ENCODE assay signal across 26 mouse cellular contexts in the genomic region with DNA sequence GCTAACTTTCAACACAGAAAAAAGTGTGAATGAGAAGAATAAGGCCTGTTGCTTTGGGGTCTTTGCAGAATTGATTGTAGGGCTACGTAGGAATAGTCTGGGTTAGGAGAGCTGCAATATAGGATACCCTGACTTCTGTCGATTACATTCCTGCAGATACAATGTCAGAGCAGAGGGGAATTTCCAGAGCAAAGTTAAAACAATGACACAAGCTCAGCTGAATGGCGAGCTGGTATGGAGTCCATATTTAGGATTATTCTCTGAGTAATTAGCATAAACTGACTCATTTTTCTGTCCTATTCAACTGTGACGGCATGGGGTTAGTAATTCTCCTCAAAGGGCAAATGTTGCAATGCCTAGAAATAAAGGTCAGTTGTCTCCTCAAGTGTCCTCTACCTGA. TPM values are rescaled to one million over a fixed set of nuclear protein-coding genes. Genes with fewer than 3 reads are reported as not detected.
DNase-seq lines count a peak whose midpoint lies in the region; ATAC-seq and TF ChIP-seq lines count a peak whose summit lies in the region.
"Had no signal": no experiment of that assay in that cellular context is flagged by ENCODE, and none has a peak within 500 bp of the region (broad histone marks: within the 10 kb centered on the region; RNA-seq: fewer than 3 reads in every experiment).

No protein-coding gene starts in this region.

- no peak overlapping the region for H3K27ac ChIP-seq in liver, adult 2 months (replicated peaks; ENCODE audit: insufficient read depth, low read depth, low read length)
- H3K27ac ChIP-seq in liver, postnatal 0 days (ENCODE audit: low read depth): no peak overlapping the region
- peak overlapping the region; percentile 91; the same call in 1 of the 2 replicates for H3K27ac ChIP-seq in embryonic fibroblast, embryonic 13.5 days (ENCODE audit: insufficient read depth, low read length)
- no peak overlapping the region for H3K27ac ChIP-seq in kidney, embryonic 14.5 days (ENCODE audit: low read depth, low read length)
- H3K27ac ChIP-seq: embryonic facial prominence, embryonic 10.5 days; embryonic facial prominence, embryonic 12.5 days; forebrain, embryonic 13.5 days; forebrain, embryonic 15.5 days had no signal

- no peaks in the 10 kb centered on the region for H3K27me3 ChIP-seq in liver, adult 2 months (ENCODE audit: control insufficient read depth, insufficient read depth, low read length)
- H3K27me3 ChIP-seq in liver, postnatal 0 days (ENCODE audit: insufficient read depth, low read length): no peaks in the 10 kb centered on the region
- no peaks in the 10 kb centered on the region for H3K27me3 ChIP-seq in kidney, embryonic 14.5 days (ENCODE audit: control insufficient read depth, insufficient read depth, low read length)
- H3K27me3 ChIP-seq: embryonic facial prominence, embryonic 12.5 days; forebrain, embryonic 13.5 days; forebrain, embryonic 15.5 days had no signal

- no peak for ATAC-seq in liver, postnatal 0 days
- ATAC-seq in kidney, embryonic 14.5 days (ENCODE audit: low FRiP score, low TSS enrichment): no peak
- ATAC-seq: activated CD4-positive, CD25-positive, alpha-beta regulatory T cell, adult 4 months; forebrain, embryonic 13.5 days; forebrain, embryonic 15.5 days; forebrain, postnatal 0 days had no signal

- H3K4me2 ChIP-seq in liver, postnatal 0 days (ENCODE audit: low read depth, low read length): no peak overlapping the region
- H3K4me2 ChIP-seq in kidney, embryonic 14.5 days (replicated peaks; ENCODE audit: low read depth, low read length): no peak overlapping the region
- H3K4me2 ChIP-seq: embryonic facial prominence, embryonic 12.5 days; forebrain, embryonic 13.5 days; forebrain, embryonic 15.5 days had no signal

- no peak for TF ChIP-seq CTCF in liver, adult 2 months (IDR thresholded peaks at IDR 0.05; ENCODE audit: low read depth, low read length)
- no peak for TF ChIP-seq CTCF in liver, postnatal 0 days (IDR thresholded peaks at IDR 0.05; ENCODE audit: low read depth)
- no peak for TF ChIP-seq CTCF in embryonic fibroblast, embryonic 13.5 days (IDR thresholded peaks at IDR 0.05; ENCODE audit: borderline replicate concordance, insufficient read depth, low read length)

- DNase-seq in liver, adult 2 months (ENCODE audit: extremely low read depth, low read depth, low spot score): peak; percentile 44
- no peak for DNase-seq in liver, postnatal 0 days
- peak; percentile 61 for DNase-seq in Muller cell, postnatal 12 days (ENCODE audit: inconsistent ontology term)
- no peak for DNase-seq in lung, adult 18-20 months
- DNase-seq: adrenal gland, postnatal 10 days; adrenal gland, postnatal 25 days; cerebellum, adult 11-12 months; cerebellum, adult 2 months; cerebellum, adult 9-10 months; cerebellum, postnatal 10 days; cerebellum, postnatal 25 days; forebrain, postnatal 0 days had no signal

- TF ChIP-seq EP300 in liver, postnatal 0 days (IDR thresholded peaks at IDR 0.05; ENCODE audit: low read depth): no peak

- H3K9me3 ChIP-seq in liver, postnatal 0 days (ENCODE audit: low read length): no peaks in the 10 kb centered on the region
- no peaks in the 10 kb centered on the region for H3K9me3 ChIP-seq in kidney, embryonic 14.5 days (ENCODE audit: control insufficient read depth, low read length)
- H3K9me3 ChIP-seq: embryonic facial prominence, embryonic 10.5 days; embryonic facial prominence, embryonic 12.5 days; forebrain, embryonic 13.5 days; forebrain, embryonic 15.5 days had no signal

- H3K4me1 ChIP-seq in liver, adult 2 months (ENCODE audit: control insufficient read depth, insufficient read depth, low read length): peaks cover 15% of the 10 kb centered on the region; the same call in 1 of the 2 replicates
- H3K4me1 ChIP-seq in liver, postnatal 0 days (ENCODE audit: insufficient read depth): no peaks in the 10 kb centered on the region
- H3K4me1 ChIP-seq in embryonic fibroblast, embryonic 13.5 days (ENCODE audit: control insufficient read depth, insufficient read depth, low read length): no peaks in the 10 kb centered on the region
- no peaks in the 10 kb centered on the region for H3K4me1 ChIP-seq in kidney, embryonic 14.5 days (ENCODE audit: control insufficient read depth, insufficient read depth, low read length)
- H3K4me1 ChIP-seq: embryonic facial prominence, embryonic 10.5 days; embryonic facial prominence, embryonic 12.5 days; forebrain, embryonic 13.5 days; forebrain, embryonic 15.5 days had no signal

- no peak for TF ChIP-seq POLR2A in liver, adult 2 months (IDR thresholded peaks at IDR 0.05; ENCODE audit: extremely low read depth, insufficient read depth, low read length)
- TF ChIP-seq POLR2A in embryonic fibroblast, embryonic 13.5 days (IDR thresholded peaks at IDR 0.05; ENCODE audit: low read depth, low read length): no peak

- H3K9ac ChIP-seq in liver, adult 2 months (ENCODE audit: low read depth, low read length): no peak overlapping the region
- no peak overlapping the region for H3K9ac ChIP-seq in liver, postnatal 0 days (replicated peaks)
- no peak overlapping the region for H3K9ac ChIP-seq in kidney, embryonic 14.5 days (ENCODE audit: low read depth, low read length)
- H3K9ac ChIP-seq: embryonic facial prominence, embryonic 12.5 days; forebrain, embryonic 13.5 days; forebrain, embryonic 15.5 days; forebrain, postnatal 0 days had no signal

- H3K4me3 ChIP-seq in liver, adult 2 months (ENCODE audit: insufficient read depth, low read depth, low read length): no peak overlapping the region
- no peak overlapping the region for H3K4me3 ChIP-seq in liver, postnatal 0 days (ENCODE audit: low read depth, low read length)
- H3K4me3 ChIP-seq in embryonic fibroblast, embryonic 13.5 days (ENCODE audit: insufficient read depth, low read length): no peak overlapping the region
- no peak overlapping the region for H3K4me3 ChIP-seq in kidney, embryonic 14.5 days (ENCODE audit: low read length)
- H3K4me3 ChIP-seq: embryonic facial prominence, embryonic 10.5 days; embryonic facial prominence, embryonic 12.5 days; erythroblast, embryonic 14.5 days; forebrain, embryonic 13.5 days; forebrain, embryonic 15.5 days had no signal

- 76% methylated on average over 4 of the region's 4 CpGs for WGBS in liver, adult 2 months
- 76% methylated on average over 4 of the region's 4 CpGs for WGBS in liver, postnatal 0 days (ENCODE audit: insufficient replicate concordance)
- 88% methylated on average over 4 of the region's 4 CpGs for WGBS in kidney, embryonic 14.5 days

- H3K36me3 ChIP-seq in liver, adult 2 months (ENCODE audit: control insufficient read depth, insufficient read depth, low read length): no peaks in the 10 kb centered on the region
- no peaks in the 10 kb centered on the region for H3K36me3 ChIP-seq in liver, postnatal 0 days (replicated peaks; ENCODE audit: insufficient read depth, low read length)
- H3K36me3 ChIP-seq in kidney, embryonic 14.5 days (ENCODE audit: control insufficient read depth, insufficient read depth, low read length): no peaks in the 10 kb centered on the region
- H3K36me3 ChIP-seq: embryonic facial prominence, embryonic 10.5 days; embryonic facial prominence, embryonic 12.5 days; forebrain, embryonic 15.5 days; G1E had no signal

- H3K79me2 ChIP-seq in liver, adult 2 months (ENCODE audit: control insufficient read depth, insufficient read depth, low read length): no peaks in the 10 kb centered on the region

RNA-seq across cellular contexts. Expression of gene Gc, which starts 12.8 kb away (rescaled TPM):
- 7,789 and 10,847 TPM in 2 replicates for total RNA-seq in liver, adult 2 months (2014; rRNA removed)
- 2,360 and 2,648 TPM in 2 replicates for polyA plus RNA-seq in liver, adult 2 months (2012; rRNA removed)
- 2,757 and 2,761 TPM in 2 replicates for polyA plus RNA-seq in liver, postnatal 0 days (2015; fragmentation: Nextera tagmentation; extraction: Ambion mirVana)
- not detected in 2 replicates for polyA plus RNA-seq in embryonic fibroblast, embryonic 13.5 days (2011; ENCODE audit: insufficient read length, low read depth, missing spikeins)
- polyA plus RNA-seq in kidney, embryonic 14.5 days (2014; fragmentation: Nextera tagmentation; extraction: Ambion mirVana): 4.8 and 5.1 TPM in 2 replicates
- total RNA-seq: adrenal gland, postnatal 25 days; forebrain, postnatal 0 days; G1E had no signal
- polyA plus RNA-seq: activated CD4-positive, CD25-positive, alpha-beta regulatory T cell, adult 4 months; C2C12; cerebellum, adult 2 months; cortical plate, adult 2 months; embryonic facial prominence, embryonic 10.5 days; embryonic facial prominence, embryonic 12.5 days; embryonic facial prominence, embryonic 14.5 days; erythroblast, embryonic 14.5 days; forebrain, embryonic 11.5 days; forebrain, embryonic 13.5 days; forebrain, embryonic 15.5 days; forebrain, postnatal 0 days; G1E had no signal

RNA-seq across cellular contexts. Expression of gene Npffr2, which starts 56.7 kb away (rescaled TPM):
- total RNA-seq in liver, adult 2 months (2014; rRNA removed): not detected in 2 replicates
- polyA plus RNA-seq in liver, adult 2 months (2012; rRNA removed): not detected in 2 replicates
- not detected in 2 replicates for polyA plus RNA-seq in liver, postnatal 0 days (2015; fragmentation: Nextera tagmentation; extraction: Ambion mirVana)
- not detected in 2 replicates for polyA plus RNA-seq in embryonic fibroblast, embryonic 13.5 days (2011; ENCODE audit: insufficient read length, low read depth, missing spikeins)
- not detected in 2 replicates for polyA plus RNA-seq in kidney, embryonic 14.5 days (2014; fragmentation: Nextera tagmentation; extraction: Ambion mirVana)
- total RNA-seq: adrenal gland, adult 18-20 months; adrenal gland, postnatal 10 days; adrenal gland, postnatal 25 days had no signal
- polyA plus RNA-seq: activated CD4-positive, CD25-positive, alpha-beta regulatory T cell, adult 4 months; C2C12; cortical plate, adult 2 months; erythroblast, embryonic 14.5 days; forebrain, embryonic 13.5 days; forebrain, embryonic 15.5 days; G1E had no signal

Comparison
In these comparisons a context has a peak if more than half of its experiments do, and no peak if none do; other contexts are left out.
1. DNase-seq: peak in liver, adult 2 months (single experiment) and Muller cell, postnatal 12 days (single experiment); none in liver, postnatal 0 days (single experiment) and lung, adult 18-20 months (0 of 2).
2. RNA of gene Gc, which starts 12.8 kb away (polyA plus RNA-seq): 2,757 to 2,761 TPM in liver, postnatal 0 days and 2,360 to 2,648 TPM in liver, adult 2 months; 4.8 to 5.1 TPM in kidney, embryonic 14.5 days and not detected in embryonic fibroblast, embryonic 13.5 days; every median in the first group is over 100 times any median in the second.